Mouse (Mus musculus) intestine, embryonic 14.5 days (tissue): ENCODE measurements around the gene E4f1. TPM values are rescaled to one million over a fixed set of nuclear protein-coding genes. Genes with fewer than 3 reads are reported as not detected.
A peak's percentile ranks its signal among the peaks of the same experiment; 100 is the strongest.

ENCODE experiments used
- ATAC-seq: fragments of 200-750 bp; cut with Nextera tagmentation; replicated peaks from 2 replicates; pipeline ENCODE4 v1.8.0; 2017; ENCODE audit warnings: low read depth, moderate number of reproducible peaks, moderate TSS enrichment, moderate library complexity; ENCODE audit not compliant: low FRiP score, low TSS enrichment
- DNase-seq: peaks from one replicate; pipeline ENCODE4 v3.0.0-alpha.2; 2018; ENCODE audit warnings: low spot score
- H3K27ac ChIP-seq: fragments of 300-500 bp; sonication (generic); 2 replicates; pipeline ENCODE4 v1.5.1; 2014; ENCODE audit warnings: low read depth, mild to moderate bottlenecking, control low read depth
- H3K27me3 ChIP-seq: fragments of 300-500 bp; sonication (generic); replicated peaks from 2 replicates; pipeline ENCODE4 v1.6.1; 2014; ENCODE audit warnings: low read length, control low read depth; ENCODE audit not compliant: control insufficient read depth, insufficient read depth
- H3K36me3 ChIP-seq: fragments of 300-500 bp; sonication (generic); 2 replicates; pipeline ENCODE4 v1.6.1; 2014; ENCODE audit warnings: low read length, control low read depth; ENCODE audit not compliant: control insufficient read depth, insufficient read depth
- H3K4me1 ChIP-seq: fragments of 300-500 bp; sonication (generic); replicated peaks from 2 replicates; pipeline ENCODE4 v1.6.1; 2014; ENCODE audit warnings: low read length, control low read depth, mixed read lengths; ENCODE audit not compliant: control insufficient read depth, insufficient read depth
- H3K4me2 ChIP-seq: fragments of 300-500 bp; sonication (generic); 2 replicates; pipeline ENCODE4 v1.6.1; 2014; ENCODE audit warnings: low read length
- H3K4me3 ChIP-seq: fragments of 300-500 bp; sonication (generic); 2 replicates; pipeline ENCODE4 v1.5.1; 2014; ENCODE audit warnings: low read depth, low read length, control low read depth, mixed read lengths
- H3K9ac ChIP-seq: fragments of 300-500 bp; sonication (generic); 2 replicates; pipeline ENCODE4 v1.6.1; 2014; ENCODE audit warnings: mild to moderate bottlenecking, low read length
- H3K9me3 ChIP-seq: fragments of 300-500 bp; sonication (generic); 2 replicates; pipeline ENCODE4 v1.6.1; 2016; ENCODE audit warnings: low read length, control low read depth; ENCODE audit not compliant: control insufficient read depth
- WGBS: fragments of 180-500 bp; shearing (Covaris S2); extraction: QIAGEN DNeasy Blood & Tissue Kit; methylation state at CpG from one replicate; pipeline ENCODE4 v1.1.7; 2014; 5-methylcytosine and 5-hydroxymethylcytosine counted together
- polyA plus RNA-seq: library from polyadenylated mRNA; unstranded; fragments of >200 nt; fragmentation: Nextera tagmentation; extraction: Ambion mirVana; gene quantifications from 2 replicates; pipeline ENCODE4 v1.2.1, GENCODE M21; 2014

Gene E4f1
- polyA plus RNA-seq, 1 experiment from 2014 or later: 23.2 TPM

GRCm38 (mm10) chr17:24402371-24402770, 67.7 kb downstream of the E4f1 start:
- Histone ChIP-seq H3K4me2 (no peak overlapping the region), H3K4me1 (no peaks in the 10 kb centered on the region), H3K27me3 (no peaks in the 10 kb centered on the region), H3K9ac (no peak overlapping the region), H3K36me3 (peaks cover 16% of the 10 kb centered on the region), H3K9me3 (no peaks in the 10 kb centered on the region), H3K4me3 (no peak overlapping the region), H3K27ac (no peak overlapping the region)
- ATAC-seq: 0 out of 2 replicates have a peak, but pooled peaks have one; percentile 32
- WGBS: 75% methylated on average over 3 of the region's 3 CpGs
- DNase-seq: no peak

GRCm38 (mm10) chr17:24394456-24394855, 75.7 kb downstream of the E4f1 start:
- no peak overlapping the region for H3K4me3 ChIP-seq
- H3K9me3 ChIP-seq: no peaks in the 10 kb centered on the region
- H3K4me1 ChIP-seq: no peaks in the 10 kb centered on the region
- no peak overlapping the region for H3K4me2 ChIP-seq
- WGBS: 82% methylated on average over 7 of the region's 7 CpGs
- ATAC-seq: no peak
- H3K27me3 ChIP-seq: no peaks in the 10 kb centered on the region
- H3K36me3 ChIP-seq: no peaks in the 10 kb centered on the region
- no peak for DNase-seq
- no peak overlapping the region for H3K27ac ChIP-seq
- H3K9ac ChIP-seq: no peak overlapping the region

Other genes with a start within 250 kb of the E4f1 start
- 13.5 and 14.4 TPM in 2 replicates for gene Tedc2, start 249.5 kb downstream of the E4f1 start, polyA plus RNA-seq
- gene Ccnf, start 218.8 kb downstream of the E4f1 start, polyA plus RNA-seq: 59.8 and 65.5 TPM in 2 replicates
- not detected in 2 replicates for gene Abca17, start 119.2 kb downstream of the E4f1 start, polyA plus RNA-seq
- 12.8 and 15.5 TPM in 2 replicates for gene Abca3, start 118.4 kb downstream of the E4f1 start, polyA plus RNA-seq
- gene Rnps1, start 55.7 kb downstream of the E4f1 start, polyA plus RNA-seq: 267 and 292 TPM in 2 replicates
- gene Eci1, start 43.7 kb downstream of the E4f1 start, polyA plus RNA-seq: 104 and 106 TPM in 2 replicates
- 2.4 TPM in 2 replicates for gene Dnase1l2, start 27.2 kb downstream of the E4f1 start, polyA plus RNA-seq
- gene Pgp, start 79 bp upstream of the E4f1 start, polyA plus RNA-seq: 73.1 and 81.0 TPM in 2 replicates
- gene Bricd5, start 3.6 kb upstream of the E4f1 start, polyA plus RNA-seq: 0.50 and 0.53 TPM in 2 replicates
- gene Mlst8, start 8.8 kb upstream of the E4f1 start, polyA plus RNA-seq: 32.3 and 32.7 TPM in 2 replicates
- gene Caskin1, start 18.3 kb upstream of the E4f1 start, polyA plus RNA-seq: 2.1 and 2.8 TPM in 2 replicates
- gene Traf7, start 57.6 kb upstream of the E4f1 start, polyA plus RNA-seq: 97.3 and 104 TPM in 2 replicates
- 2.6 and 5.7 TPM in 2 replicates for gene Rab26, start 63.9 kb upstream of the E4f1 start, polyA plus RNA-seq
- 26.8 and 28.4 TPM in 2 replicates for gene Pkd1, start 79.5 kb upstream of the E4f1 start, polyA plus RNA-seq
- gene Tsc2, start 162.3 kb upstream of the E4f1 start, polyA plus RNA-seq: 55.8 and 59.3 TPM in 2 replicates
- gene Nthl1, start 162.4 kb upstream of the E4f1 start, polyA plus RNA-seq: 18.6 and 22.9 TPM in 2 replicates
- 51.7 and 58.2 TPM in 2 replicates for gene Slc9a3r2, start 180.0 kb upstream of the E4f1 start, polyA plus RNA-seq
- gene Npw, start 188.1 kb upstream of the E4f1 start, polyA plus RNA-seq: not detected in 2 replicates
- 28.0 and 30.6 TPM in 2 replicates for gene Zfp598, start 199.4 kb upstream of the E4f1 start, polyA plus RNA-seq
- gene Syngr3, start 219.6 kb upstream of the E4f1 start, polyA plus RNA-seq: 7.5 and 7.7 TPM in 2 replicates
- 48.1 and 48.5 TPM in 2 replicates for gene Gfer, start 225.8 kb upstream of the E4f1 start, polyA plus RNA-seq
- 6.4 and 7.2 TPM in 2 replicates for gene Noxo1, start 225.9 kb upstream of the E4f1 start, polyA plus RNA-seq
- gene Tbl3, start 237.3 kb upstream of the E4f1 start, polyA plus RNA-seq: 86.2 and 90.1 TPM in 2 replicates
- gene Rnf151, start 247.8 kb upstream of the E4f1 start, polyA plus RNA-seq: 0.15 TPM in 2 replicates
- gene Rps2, start 247.8 kb upstream of the E4f1 start, polyA plus RNA-seq: 1,745 and 1,859 TPM in 2 replicates